Mouse (Mus musculus) limb, embryonic 15.5 days (tissue): Measurements from ENCODE around the gene Hpgd. TPM values are rescaled to one million over a fixed set of nuclear protein-coding genes. Genes with fewer than 3 reads are reported as not detected.
"Not testable (repeated sequence)": the region's sequence is repeated elsewhere in the genome, so short reads cannot be mapped to it uniquely, and the experiment has no call there.

Experiments
- ATAC-seq: fragments of 200-750 bp; cut with Nextera tagmentation; 2 replicates; pipeline ENCODE4 v1.8.0; 2017; ENCODE audit warnings: low read depth, moderate TSS enrichment; ENCODE audit not compliant: insufficient number of reproducible peaks, low FRiP score, low TSS enrichment
- H3K27ac ChIP-seq: fragments of 300-500 bp; sonication (generic); 2 replicates; pipeline ENCODE4 v1.5.1; 2015; ENCODE audit warnings: moderate library complexity, mild to moderate bottlenecking, inconsistent platforms
- H3K27me3 ChIP-seq: fragments of 300-500 bp; sonication (generic); 2 replicates; pipeline ENCODE4 v1.6.1; 2015; ENCODE audit warnings: inconsistent platforms
- H3K36me3 ChIP-seq: fragments of 300-500 bp; sonication (generic); 2 replicates; pipeline ENCODE4 v1.6.1; 2015; ENCODE audit warnings: inconsistent platforms
- H3K4me1 ChIP-seq: fragments of 300-500 bp; sonication (generic); 2 replicates; pipeline ENCODE4 v1.6.1; 2015; ENCODE audit warnings: inconsistent platforms
- H3K4me2 ChIP-seq: fragments of 300-500 bp; sonication (generic); 2 replicates; pipeline ENCODE4 v1.6.1; 2015; ENCODE audit warnings: mild to moderate bottlenecking, inconsistent platforms
- H3K4me3 ChIP-seq: fragments of 300-500 bp; sonication (generic); 2 replicates; pipeline ENCODE4 v1.5.1; 2015; ENCODE audit warnings: mild to moderate bottlenecking, inconsistent platforms
- H3K9ac ChIP-seq: fragments of 300-500 bp; sonication (generic); 2 replicates; pipeline ENCODE4 v1.6.1; 2015; ENCODE audit warnings: inconsistent platforms
- H3K9me3 ChIP-seq: fragments of 300-500 bp; sonication (generic); 2 replicates; pipeline ENCODE4 v1.6.1; 2016; ENCODE audit warnings: inconsistent platforms
- WGBS: fragments of 180-500 bp; shearing (Covaris S2); methylation state at CpG from one replicate; pipeline ENCODE4 v1.1.7; 2015; 5-methylcytosine and 5-hydroxymethylcytosine counted together
- polyA plus RNA-seq: library from polyadenylated mRNA; unstranded; fragments of >200 nt; fragmentation: Nextera tagmentation; extraction: Ambion mirVana; gene quantifications from 2 replicates; pipeline ENCODE4 v1.2.1, GENCODE M21; 2015

The Hpgd gene
- polyA plus RNA-seq, 1 experiment from 2014 or later = 27.1 TPM

DNA sequence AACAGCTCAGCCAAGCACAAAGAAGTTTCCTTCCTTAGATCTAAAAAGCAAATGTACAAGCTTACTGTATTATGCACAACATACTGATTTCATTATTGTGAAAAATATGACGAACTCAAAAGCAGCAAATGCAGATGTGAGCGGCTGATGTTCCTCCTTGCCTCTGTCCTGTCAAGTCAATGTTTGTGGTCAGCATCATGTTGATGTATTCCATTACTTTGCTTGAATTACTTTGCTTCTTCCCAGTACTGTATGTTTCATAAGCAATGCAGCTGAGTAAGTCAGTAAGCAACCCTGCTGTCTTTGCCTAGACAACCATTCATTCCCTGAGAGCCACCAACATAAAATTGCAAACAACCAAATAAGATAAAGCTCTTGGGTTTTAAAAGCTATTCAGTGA lies 7.7 kb upstream of the Hpgd start:
- Histone ChIP-seq H3K27me3 (no peaks in the 10 kb centered on the region), H3K9me3 (no peaks in the 10 kb centered on the region), H3K36me3 (no peaks in the 10 kb centered on the region), H3K4me2 (no peak overlapping the region), H3K9ac (no peak overlapping the region), H3K4me3 (no peak overlapping the region), H3K27ac (no peak overlapping the region), H3K4me1 (peaks cover 5% of the 10 kb centered on the region; the same call in 1 of the 2 replicates)
- WGBS = 77% methylated on average over 2 of the region's 2 CpGs
- no peak for ATAC-seq

DNA sequence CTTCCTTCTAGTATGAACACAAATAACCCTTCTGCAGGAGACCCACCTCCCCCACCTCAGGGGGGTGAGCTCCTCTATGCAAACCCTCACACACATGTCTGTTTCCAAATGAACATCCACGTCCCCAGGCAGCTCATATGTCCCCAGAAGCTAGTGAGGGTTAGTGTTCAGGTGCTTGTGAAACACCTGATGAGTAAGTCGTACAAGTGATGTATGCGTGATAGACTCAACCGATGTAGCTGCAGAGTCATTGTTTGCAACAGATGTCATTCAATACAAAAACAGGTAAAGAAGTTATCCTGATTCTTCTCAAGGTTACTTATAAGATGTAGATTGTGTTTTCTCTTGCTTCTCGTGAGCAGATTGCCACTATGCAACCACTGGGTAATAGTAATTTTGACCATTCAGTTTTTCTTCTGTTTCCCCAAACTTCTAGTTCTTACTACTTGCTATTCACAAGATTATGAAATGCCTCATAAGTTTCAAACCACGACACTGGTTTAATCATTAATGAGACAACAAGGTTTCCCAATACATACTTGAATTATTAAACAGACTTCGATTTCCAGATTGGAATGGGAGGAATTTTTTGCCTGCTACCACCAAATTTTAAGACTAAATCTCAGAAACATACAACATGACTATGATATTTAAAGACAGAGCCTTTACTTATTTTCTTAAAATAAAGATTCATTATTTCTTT lies 6.9 kb upstream of the Hpgd start:
- 78% methylated on average over 7 of the region's 7 CpGs for WGBS
- Histone ChIP-seq H3K4me2 (no peak overlapping the region), H3K9ac (no peak overlapping the region), H3K27me3 (no peaks in the 10 kb centered on the region), H3K4me3 (no peak overlapping the region), H3K4me1 (peaks cover 5% of the 10 kb centered on the region; the same call in 1 of the 2 replicates), H3K27ac (no peak overlapping the region), H3K9me3 (no peaks in the 10 kb centered on the region), H3K36me3 (no peaks in the 10 kb centered on the region)
- no peak for ATAC-seq

DNA sequence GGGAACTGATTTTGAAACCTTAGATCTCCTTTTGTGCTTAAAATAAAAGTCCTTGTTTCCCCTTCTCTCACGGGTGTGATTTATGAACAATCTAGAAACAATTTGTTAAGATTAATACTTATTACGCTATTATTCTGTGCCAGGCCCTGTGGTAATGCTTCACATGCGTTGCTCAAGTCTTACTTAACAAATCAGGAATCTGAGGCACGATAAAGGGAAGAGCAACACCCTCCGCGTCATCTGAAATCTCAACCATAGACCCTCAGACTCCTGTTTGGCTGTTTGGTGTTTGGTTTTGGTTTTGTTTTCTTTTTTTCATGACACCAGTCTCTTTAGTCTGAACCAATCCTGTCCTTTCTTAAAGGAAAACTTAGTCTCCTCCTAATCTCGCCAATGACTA lies 2.1 kb upstream of the Hpgd start:
- H3K9me3 ChIP-seq = no peaks in the 10 kb centered on the region
- no peak overlapping the region for H3K27ac ChIP-seq
- 86% methylated on average over 7 of the region's 7 CpGs for WGBS
- no peak for ATAC-seq
- H3K9ac ChIP-seq = no peak overlapping the region
- H3K27me3 ChIP-seq = peaks cover 4% of the 10 kb centered on the region; the same call in 1 of the 2 replicates
- no peak overlapping the region for H3K4me3 ChIP-seq
- H3K4me2 ChIP-seq = no peak overlapping the region
- H3K4me1 ChIP-seq = peaks cover 12% of the 10 kb centered on the region; the same call in 1 of the 2 replicates
- H3K36me3 ChIP-seq = no peaks in the 10 kb centered on the region

DNA sequence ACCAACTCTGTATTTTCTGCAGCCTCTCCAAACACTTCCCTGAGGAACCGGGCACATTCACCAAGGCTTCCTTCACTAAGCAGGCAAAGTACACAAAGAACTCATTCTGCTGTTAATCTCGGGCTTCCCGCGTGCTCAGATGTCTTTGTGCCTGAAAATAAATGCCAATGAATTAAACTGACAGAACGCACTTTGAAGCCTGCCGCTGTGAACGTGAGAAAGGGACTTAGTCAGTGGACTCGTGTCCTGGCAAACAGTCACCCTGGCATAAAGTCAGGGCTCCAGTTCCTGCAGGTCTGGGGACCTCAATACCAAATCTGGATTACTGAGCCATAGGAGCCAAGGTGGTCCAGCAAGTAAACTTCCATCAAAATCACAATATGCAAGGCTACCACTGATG lies 905 bp upstream of the Hpgd start:
- Histone ChIP-seq H3K27me3 (peaks cover 4% of the 10 kb centered on the region; the same call in 1 of the 2 replicates), H3K36me3 (no peaks in the 10 kb centered on the region), H3K4me3 (no peak overlapping the region), H3K4me1 (peaks cover 12% of the 10 kb centered on the region; the same call in 1 of the 2 replicates), H3K27ac (no peak overlapping the region), H3K9ac (no peak overlapping the region), H3K4me2 (0 out of 2 replicates have a peak overlapping the region, but pooled peaks have one; percentile 89), H3K9me3 (no peaks in the 10 kb centered on the region)
- ATAC-seq = no peak
- 24% methylated on average over 8 of the region's 8 CpGs for WGBS

DNA sequence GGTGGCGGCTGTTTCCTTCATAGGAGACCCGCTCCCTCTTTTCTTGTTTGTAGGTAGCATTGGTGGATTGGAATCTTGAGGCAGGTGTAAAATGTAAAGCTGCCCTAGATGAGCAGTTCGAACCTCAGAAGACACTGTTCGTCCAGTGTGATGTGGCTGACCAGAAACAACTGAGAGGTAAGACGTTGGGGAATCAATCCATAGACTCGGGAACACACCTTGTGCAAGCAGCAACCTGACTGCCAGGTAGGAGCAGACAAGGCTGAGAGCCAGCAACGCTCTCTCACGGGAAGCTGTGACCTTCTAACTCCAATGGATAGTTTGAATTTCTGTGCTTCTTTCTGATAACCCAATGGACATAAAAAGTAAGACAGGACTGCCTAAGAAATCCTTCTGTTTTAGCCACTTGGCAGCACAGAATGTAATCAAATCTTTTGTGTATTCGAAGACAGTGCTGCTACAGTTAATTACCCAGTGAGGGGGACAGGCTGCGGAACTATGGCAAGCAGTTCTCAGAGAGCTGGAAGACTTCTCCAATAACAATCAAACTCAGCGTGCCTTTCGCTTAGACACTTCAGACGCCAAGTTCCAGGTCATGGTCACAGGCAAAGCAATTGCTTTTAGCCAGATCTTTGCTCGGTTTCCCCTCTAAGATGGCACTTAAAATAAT lies 636 bp downstream of the Hpgd start:
- Histone ChIP-seq H3K9ac (peak overlapping the region; percentile 51; the same call in 1 of the 2 replicates), H3K27me3 (peaks cover 4% of the 10 kb centered on the region; the same call in 1 of the 2 replicates), H3K4me1 (peaks cover 12% of the 10 kb centered on the region; the same call in 1 of the 2 replicates), H3K4me3 (peak overlapping the region; percentile 57), H3K4me2 (peak overlapping the region; percentile 89), H3K36me3 (no peaks in the 10 kb centered on the region), H3K27ac (no peak overlapping the region), H3K9me3 (no peaks in the 10 kb centered on the region)
- 27% methylated on average over 14 of the region's 14 CpGs for WGBS
- ATAC-seq = no peak

DNA sequence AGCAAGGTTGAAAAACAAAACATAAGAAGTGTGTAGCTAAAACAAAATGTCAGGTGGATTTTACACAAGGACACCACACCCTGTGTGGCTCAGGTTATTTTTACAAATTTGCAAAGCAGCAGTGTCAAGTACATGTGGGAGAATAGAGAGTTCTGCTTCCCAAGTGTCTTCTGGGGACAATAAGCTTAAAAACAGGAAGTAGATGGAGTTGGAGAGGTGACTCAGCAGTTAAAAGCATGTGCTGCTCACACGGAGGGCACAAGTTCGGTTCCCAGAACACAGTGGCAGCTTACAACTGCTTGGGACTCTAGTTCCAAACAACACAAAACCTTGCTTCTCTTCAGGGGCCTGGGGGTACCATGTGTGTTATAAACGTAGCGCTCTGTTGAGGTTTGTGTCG lies 5.0 kb downstream of the Hpgd start:
- no peaks in the 10 kb centered on the region for H3K9me3 ChIP-seq
- ATAC-seq = no peak
- H3K9ac ChIP-seq = no peak overlapping the region
- H3K4me3 ChIP-seq = no peak overlapping the region
- no peak overlapping the region for H3K27ac ChIP-seq
- WGBS = 64% methylated on average over 5 of the region's 5 CpGs
- no peaks in the 10 kb centered on the region for H3K36me3 ChIP-seq
- peaks cover 5% of the 10 kb centered on the region; the same call in 1 of the 2 replicates for H3K4me1 ChIP-seq
- H3K27me3 ChIP-seq = peaks cover 4% of the 10 kb centered on the region; the same call in 1 of the 2 replicates
- H3K4me2 ChIP-seq = no peak overlapping the region

DNA sequence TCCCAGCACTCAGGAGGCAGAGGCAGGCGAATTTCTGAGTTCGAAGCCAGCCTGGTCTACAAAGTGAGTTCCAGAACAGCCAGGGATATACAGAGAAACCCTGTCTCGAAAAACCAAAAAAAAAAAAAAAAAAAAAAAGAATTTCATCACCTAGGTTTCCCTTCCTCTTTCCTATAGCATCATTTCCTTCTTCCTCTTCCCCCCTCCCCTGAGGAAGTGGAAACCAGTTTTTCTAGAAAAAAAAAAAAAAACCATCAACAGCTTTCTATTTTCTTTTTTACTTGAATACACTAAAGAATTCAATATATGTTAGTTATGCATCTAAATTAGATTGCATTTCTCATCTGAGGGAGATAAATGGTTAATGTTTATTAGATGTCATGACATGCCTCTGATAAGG lies 6.9 kb downstream of the Hpgd start:
- not testable (repeated sequence) for H3K27me3 ChIP-seq, H3K36me3 ChIP-seq, H3K9ac ChIP-seq, H3K4me2 ChIP-seq, ATAC-seq, H3K9me3 ChIP-seq, H3K4me3 ChIP-seq, H3K27ac ChIP-seq, H3K4me1 ChIP-seq
- 89% methylated on average over 3 of the region's 3 CpGs for WGBS

DNA sequence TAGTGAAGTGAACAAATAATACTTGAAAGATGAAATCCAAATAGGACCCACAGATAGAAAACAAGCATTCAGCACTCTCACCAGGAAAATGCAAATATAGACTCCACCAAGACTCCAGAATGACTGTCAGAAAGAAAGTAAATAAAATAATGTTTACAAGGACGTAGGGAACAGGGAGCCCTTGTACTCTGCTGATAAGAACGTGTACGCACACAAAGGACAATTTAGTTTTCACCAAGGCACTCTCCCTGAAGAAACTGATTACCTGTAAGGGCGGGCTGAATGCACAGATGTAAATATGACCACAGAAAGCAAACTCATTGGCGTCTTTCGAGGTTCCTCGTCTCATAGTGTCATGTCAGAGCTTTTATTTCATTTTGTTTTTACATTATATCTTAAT lies 10.2 kb downstream of the Hpgd start:
- Histone ChIP-seq H3K4me1 (no peaks in the 10 kb centered on the region), H3K27ac (no peak overlapping the region), H3K9ac (no peak overlapping the region), H3K9me3 (no peaks in the 10 kb centered on the region), H3K4me2 (no peak overlapping the region), H3K36me3 (no peaks in the 10 kb centered on the region), H3K4me3 (no peak overlapping the region), H3K27me3 (no peaks in the 10 kb centered on the region)
- no peak for ATAC-seq
- 79% methylated on average over 7 of the region's 7 CpGs for WGBS

DNA sequence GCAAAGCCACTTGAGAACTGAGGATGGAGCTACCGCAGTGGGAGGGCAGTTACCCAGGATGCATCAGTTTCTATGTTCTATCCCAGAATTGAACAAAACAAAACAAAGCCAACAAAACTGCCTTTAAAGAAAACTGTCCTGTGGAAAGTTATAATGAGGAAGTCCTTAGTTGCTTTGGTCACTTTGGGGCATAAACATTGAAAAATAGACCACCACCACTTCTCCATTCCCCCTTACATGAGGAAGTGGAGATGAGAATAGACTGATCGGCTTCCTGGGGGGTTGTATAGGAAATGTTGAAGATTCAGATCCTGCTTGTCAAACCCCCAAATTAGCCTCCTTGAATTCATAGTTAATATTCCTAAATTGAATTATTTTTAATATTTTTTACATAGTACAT lies 19.2 kb downstream of the Hpgd start:
- Histone ChIP-seq H3K36me3 (no peaks in the 10 kb centered on the region), H3K4me2 (no peak overlapping the region), H3K4me3 (no peak overlapping the region), H3K4me1 (no peaks in the 10 kb centered on the region; the same call in 1 of the 2 replicates), H3K27ac (no peak overlapping the region), H3K27me3 (no peaks in the 10 kb centered on the region), H3K9ac (no peak overlapping the region), H3K9me3 (no peaks in the 10 kb centered on the region)
- WGBS = 87% methylated on average over 2 of the region's 2 CpGs
- no peak for ATAC-seq

DNA sequence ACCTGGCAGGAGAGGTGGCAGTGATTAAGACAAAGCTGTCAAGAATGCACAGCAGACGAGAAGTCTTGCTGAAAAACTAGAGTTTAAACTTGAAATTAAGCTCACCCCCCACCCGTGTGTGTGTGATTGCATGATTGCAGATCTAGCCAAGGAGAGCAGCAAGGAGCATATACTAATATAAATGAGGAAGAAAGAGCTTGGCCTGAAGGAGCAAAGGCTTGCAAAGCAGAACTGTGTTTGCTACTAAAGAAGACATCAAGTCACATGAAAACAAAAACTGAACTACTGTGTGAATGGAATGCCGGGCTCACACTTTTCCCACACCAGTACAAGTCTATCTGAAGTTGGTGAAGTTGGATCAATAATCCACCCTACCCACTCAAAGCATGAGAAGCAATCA lies 20.8 kb downstream of the Hpgd start:
- H3K27me3 ChIP-seq = no peaks in the 10 kb centered on the region
- H3K9ac ChIP-seq = no peak overlapping the region
- H3K27ac ChIP-seq = no peak overlapping the region
- H3K4me2 ChIP-seq = no peak overlapping the region
- H3K9me3 ChIP-seq = no peaks in the 10 kb centered on the region
- no peak overlapping the region for H3K4me3 ChIP-seq
- H3K4me1 ChIP-seq = no peaks in the 10 kb centered on the region; the same call in 1 of the 2 replicates
- no peaks in the 10 kb centered on the region for H3K36me3 ChIP-seq
- no peak for ATAC-seq
- WGBS = 60% methylated on average over 3 of the region's 3 CpGs

DNA sequence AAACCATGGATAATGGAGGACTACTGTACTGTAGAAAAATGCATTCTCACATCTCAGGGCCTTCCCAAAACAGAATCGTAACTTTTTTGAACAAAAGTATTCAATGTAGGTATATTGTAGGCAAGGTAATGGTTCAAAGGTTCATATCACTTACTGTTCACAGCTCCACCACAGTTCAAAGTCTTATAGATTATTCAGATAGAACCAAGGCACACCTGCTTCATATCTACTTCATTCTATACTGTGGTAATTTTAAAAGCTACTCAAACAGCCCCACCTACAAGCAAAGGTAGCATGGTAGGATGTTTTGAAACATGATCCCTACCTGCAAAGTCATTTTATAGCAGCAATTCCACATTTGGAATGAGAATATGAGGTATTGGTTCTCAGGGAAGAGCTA lies 28.9 kb downstream of the Hpgd start:
- no peaks in the 10 kb centered on the region for H3K36me3 ChIP-seq
- WGBS = 86% methylated on average over 1 of the region's 1 CpGs
- H3K4me3 ChIP-seq = no peak overlapping the region

DNA sequence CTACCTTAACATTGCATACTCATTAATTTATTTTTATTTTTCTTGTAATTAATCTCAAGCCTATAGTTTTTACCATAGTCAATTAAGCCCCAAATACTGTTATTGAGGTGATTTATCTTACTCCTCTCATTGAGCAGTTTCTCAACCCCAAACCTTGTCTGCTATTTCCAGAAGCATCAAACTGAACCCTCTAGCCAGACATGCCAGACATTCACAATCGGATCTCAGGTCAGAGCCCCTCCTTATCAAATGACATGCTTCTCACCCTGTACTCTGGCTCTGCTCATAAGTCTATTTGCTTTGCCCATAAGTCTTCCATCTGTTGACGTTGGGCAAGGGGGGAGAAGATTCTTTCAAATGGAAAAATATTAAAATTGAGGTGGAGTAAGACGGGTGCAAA lies 33.3 kb downstream of the Hpgd start:
- Histone ChIP-seq H3K27me3 (no peaks in the 10 kb centered on the region), H3K27ac (no peak overlapping the region), H3K36me3 (no peaks in the 10 kb centered on the region), H3K4me2 (no peak overlapping the region), H3K9me3 (no peaks in the 10 kb centered on the region), H3K4me1 (no peaks in the 10 kb centered on the region), H3K9ac (no peak overlapping the region), H3K4me3 (no peak overlapping the region)
- no peak for ATAC-seq
- WGBS = 45% methylated on average over 3 of the region's 3 CpGs

More for the DNA sequence above, 28.9 kb downstream of the Hpgd start:
- H3K9me3 ChIP-seq = no peaks in the 10 kb centered on the region
- ATAC-seq = no peak
- no peak overlapping the region for H3K27ac ChIP-seq
- H3K9ac ChIP-seq = no peak overlapping the region
- no peak overlapping the region for H3K4me2 ChIP-seq
- H3K27me3 ChIP-seq = no peaks in the 10 kb centered on the region
- no peaks in the 10 kb centered on the region for H3K4me1 ChIP-seq
